Mouse (Mus musculus) CD8-positive naive resting alpha-beta T cell, adult 2 months (primary cell): ENCODE data around the gene 1700010I14Rik.
A peak's percentile ranks its signal among the peaks of the same experiment; 100 is the strongest.

Experiments used
- DNase-seq, 2 experiments: peaks; one replicate each; pipeline ENCODE4 v3.0.0; 2022; ENCODE audit warnings: low read depth in 2 of 2, low spot score in 2 of 2

Gene 1700010I14Rik

GRCm38 (mm10) chr17:9023198-9023942 lies 35.2 kb downstream of the 1700010I14Rik start:
- no peak for DNase-seq

- no peak for DNase-seq
These were observed 42.0 kb downstream of the 1700010I14Rik start for GRCm38 (mm10) chr17:9030181-9030580.

- peak; percentile 59 to 68 for DNase-seq
These were observed 43.4 kb downstream of the 1700010I14Rik start for GRCm38 (mm10) chr17:9031241-9032141.

GRCm38 (mm10) chr17:9032362-9033044 lies 44.4 kb downstream of the 1700010I14Rik start:
- DNase-seq, result no peak

GRCm38 (mm10) chr17:9033511-9033910 lies 45.4 kb downstream of the 1700010I14Rik start:
- DNase-seq, result no peak

- no peak for DNase-seq
These were observed 47.6 kb downstream of the 1700010I14Rik start for GRCm38 (mm10) chr17:9035561-9036348.

- peak in 1 of 2 experiments; percentile 9 for DNase-seq
These were observed 54.6 kb downstream of the 1700010I14Rik start for GRCm38 (mm10) chr17:9042723-9043122.

GRCm38 (mm10) chr17:9052441-9052980 lies 64.4 kb downstream of the 1700010I14Rik start:
- DNase-seq, result no peak

GRCm38 (mm10) chr17:9059360-9059932 lies 71.3 kb downstream of the 1700010I14Rik start:
- no peak for DNase-seq
